Mouse (Mus musculus): ENCODE measurements around the gene Fbxw4.
"Not testable (repeated sequence)": the region's sequence is repeated elsewhere in the genome, so short reads cannot be mapped to it uniquely, and the experiment has no call there.

Fbxw4 gene

GRCm38 (mm10) chr19:45656810-45657595 lies 3.1 kb downstream of the Fbxw4 start:
- no peak for DNase-seq (ENCODE audit: low spot score in 2 of 2)

GRCm38 (mm10) chr19:45655870-45656269 lies 4.2 kb downstream of the Fbxw4 start:
- no peak for DNase-seq (ENCODE audit: low spot score in 2 of 2)

- DNase-seq (ENCODE audit: low spot score in 2 of 2) = no peak
These were observed 6.1 kb downstream of the Fbxw4 start for GRCm38 (mm10) chr19:45653986-45654385.

- no peak for DNase-seq (ENCODE audit: low spot score in 2 of 2)
These were observed 7.7 kb downstream of the Fbxw4 start for GRCm38 (mm10) chr19:45652286-45652988.

GRCm38 (mm10) chr19:45651524-45651923 lies 8.6 kb downstream of the Fbxw4 start:
- no peak for DNase-seq (ENCODE audit: low spot score in 2 of 2)

GRCm38 (mm10) chr19:45649776-45650175 lies 10.3 kb downstream of the Fbxw4 start:
- DNase-seq (ENCODE audit: low spot score in 2 of 2) = no peak

GRCm38 (mm10) chr19:45648469-45648868 lies 11.6 kb downstream of the Fbxw4 start:
- not testable (repeated sequence) for DNase-seq (ENCODE audit: low spot score in 2 of 2)

GRCm38 (mm10) chr19:45646866-45647265 lies 13.2 kb downstream of the Fbxw4 start:
- DNase-seq (ENCODE audit: low spot score in 2 of 2) = no peak

GRCm38 (mm10) chr19:45640691-45641090 lies 19.4 kb downstream of the Fbxw4 start:
- no peak for DNase-seq (ENCODE audit: low spot score in 2 of 2)

- no peak for DNase-seq (ENCODE audit: low spot score in 2 of 2)
These were observed 24.2 kb downstream of the Fbxw4 start for GRCm38 (mm10) chr19:45635960-45636359.

- DNase-seq (ENCODE audit: low spot score in 2 of 2) = no peak
These were observed 28.5 kb downstream of the Fbxw4 start for GRCm38 (mm10) chr19:45631584-45631983.

GRCm38 (mm10) chr19:45630953-45631352 lies 29.2 kb downstream of the Fbxw4 start:
- DNase-seq (ENCODE audit: low spot score in 2 of 2) = no peak

- peak in 1 of 2 experiments; percentile 14 for DNase-seq (ENCODE audit: low spot score in 2 of 2)
These were observed 30.9 kb downstream of the Fbxw4 start for GRCm38 (mm10) chr19:45629219-45629618.

GRCm38 (mm10) chr19:45628649-45629048 lies 31.5 kb downstream of the Fbxw4 start:
- DNase-seq (ENCODE audit: low spot score in 2 of 2) = no peak

GRCm38 (mm10) chr19:45627036-45627435 lies 33.1 kb downstream of the Fbxw4 start:
- DNase-seq (ENCODE audit: low spot score in 2 of 2) = no peak

- no peak for DNase-seq (ENCODE audit: low spot score in 2 of 2)
These were observed 36.4 kb downstream of the Fbxw4 start for GRCm38 (mm10) chr19:45623710-45624109.

- no peak for DNase-seq (ENCODE audit: low spot score in 2 of 2)
These were observed 38.0 kb downstream of the Fbxw4 start for GRCm38 (mm10) chr19:45622144-45622543.

- DNase-seq (ENCODE audit: low spot score in 2 of 2) = no peak
These were observed 39.1 kb downstream of the Fbxw4 start for GRCm38 (mm10) chr19:45621061-45621460.

GRCm38 (mm10) chr19:45619744-45620501 lies 40.2 kb downstream of the Fbxw4 start:
- no peak for DNase-seq (ENCODE audit: low spot score in 2 of 2)

- no peak for DNase-seq (ENCODE audit: low spot score in 2 of 2)
These were observed 41.9 kb downstream of the Fbxw4 start for GRCm38 (mm10) chr19:45618184-45618583.

- no peak for DNase-seq (ENCODE audit: low spot score in 2 of 2)
These were observed 43.4 kb downstream of the Fbxw4 start for GRCm38 (mm10) chr19:45616735-45617134.

- no peak for DNase-seq (ENCODE audit: low spot score in 2 of 2)
These were observed 43.9 kb downstream of the Fbxw4 start for GRCm38 (mm10) chr19:45616214-45616518.
